Mouse (Mus musculus): Measurements from ENCODE around the gene Dnpep. TPM values are rescaled to one million over a fixed set of nuclear protein-coding genes. Genes with fewer than 3 reads are reported as not detected.

The Dnpep gene
- polyA plus RNA-seq, 1 experiment = 134 TPM

DNA sequence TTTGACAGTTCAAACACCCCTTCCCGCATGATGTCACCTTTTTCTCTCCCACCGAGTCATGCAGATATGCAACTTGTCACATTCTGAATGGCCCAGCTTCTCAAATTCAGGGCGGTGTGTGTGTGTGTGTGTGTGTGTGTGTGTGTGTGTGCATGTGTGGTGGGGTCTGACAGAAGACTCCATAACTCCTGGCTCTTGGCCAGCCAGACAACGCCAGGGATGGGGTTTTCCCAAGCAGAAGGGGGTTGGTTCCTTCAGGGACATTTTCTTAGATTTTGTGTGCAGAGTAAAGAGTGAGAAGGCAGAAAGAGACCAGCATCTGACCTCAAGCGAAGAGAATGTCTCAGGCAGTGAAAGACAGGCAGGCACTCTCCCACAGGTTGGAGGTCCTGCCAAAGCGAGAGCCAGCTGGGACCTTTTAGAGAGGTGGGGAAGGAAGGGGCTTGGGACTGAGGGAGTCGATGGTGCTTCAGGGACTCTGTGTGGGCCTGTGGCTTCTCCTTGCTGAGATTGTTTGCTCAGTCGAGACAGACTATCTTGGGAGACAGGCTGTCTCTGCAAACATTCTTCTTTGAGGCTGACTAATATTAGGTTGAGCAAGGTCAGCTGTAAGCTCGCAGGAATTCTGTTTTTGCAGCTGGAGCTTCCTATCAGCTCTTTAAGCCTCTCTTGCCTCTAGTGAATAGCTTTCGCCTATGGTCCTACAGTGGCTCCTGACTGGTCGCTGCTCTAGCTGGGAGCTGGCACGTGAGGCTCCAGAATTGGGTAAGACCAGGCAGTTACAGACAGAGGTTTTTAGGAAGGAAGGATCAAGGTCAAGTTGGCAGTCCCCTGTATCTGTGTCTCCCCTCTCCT lies 25.1 kb downstream of the Dnpep start:
- no peaks in the 10 kb centered on the region for H3K27me3 ChIP-seq (ENCODE audit: control insufficient read depth, insufficient read depth, insufficient read length)
- H3K4me3 ChIP-seq (ENCODE audit: insufficient read depth, poor library complexity, severe bottlenecking) = no peak overlapping the region
- no peaks in the 10 kb centered on the region for H3K36me3 ChIP-seq (ENCODE audit: control insufficient read depth, insufficient read depth)
- no peaks in the 10 kb centered on the region for H3K79me2 ChIP-seq (ENCODE audit: control insufficient read depth, insufficient read depth)
- no peaks in the 10 kb centered on the region for H3K79me3 ChIP-seq (ENCODE audit: low read depth)
- peak overlapping the region; percentile 34 for H3ac ChIP-seq (ENCODE audit: control insufficient read depth, insufficient read length, low read depth)
- TF ChIP-seq MAX (IDR thresholded peaks at IDR 0.05) = no peak
- TF ChIP-seq USF1 (IDR thresholded peaks at IDR 0.05; ENCODE audit: low read depth) = peak; percentile 52
- TF ChIP-seq MYOG (IDR thresholded peaks at IDR 0.05; ENCODE audit: control insufficient read depth, extremely low read depth, insufficient read length) = no peak
- TF ChIP-seq FOSL1 (IDR thresholded peaks at IDR 0.05; ENCODE audit: insufficient read depth, low read length, poor library complexity, severe bottlenecking) = no peak
- peak; percentile 86 for TF ChIP-seq MYOD1 (IDR thresholded peaks at IDR 0.05; ENCODE audit: control insufficient read depth, insufficient read length, low read depth)
- no peak for TF ChIP-seq CTCF (IDR thresholded peaks at IDR 0.05; ENCODE audit: control insufficient read depth, insufficient read depth, insufficient read length)
- TF ChIP-seq CEBPB (IDR thresholded peaks at IDR 0.05; ENCODE audit: low read depth) = no peak

DNA sequence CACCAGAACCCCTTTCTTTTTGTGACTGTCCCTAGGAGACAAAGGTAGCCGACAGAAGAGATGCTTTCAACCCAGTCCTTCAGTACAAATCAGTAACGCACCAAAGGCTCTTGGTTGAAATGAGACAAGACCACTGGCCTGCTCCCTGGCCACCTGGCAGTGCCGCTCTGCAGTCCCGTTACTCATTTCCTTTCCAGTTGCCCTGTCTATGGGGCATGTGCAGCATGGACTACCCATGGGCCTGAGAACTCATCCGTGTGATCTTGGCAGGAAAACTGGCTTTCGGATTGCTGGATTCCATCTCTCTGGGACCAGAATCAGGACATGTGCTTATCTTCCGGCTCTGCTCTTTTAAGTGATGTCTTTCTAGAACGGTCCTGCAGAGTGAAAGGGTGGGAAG lies 26.5 kb downstream of the Dnpep start:
- H3K36me3 ChIP-seq (ENCODE audit: control insufficient read depth, insufficient read depth) = no peaks in the 10 kb centered on the region
- no peak overlapping the region for H3K4me3 ChIP-seq (ENCODE audit: insufficient read depth, poor library complexity, severe bottlenecking)
- TF ChIP-seq MAX (IDR thresholded peaks at IDR 0.05) (no peak), CEBPB (IDR thresholded peaks at IDR 0.05; ENCODE audit: low read depth) (no peak), FOSL1 (IDR thresholded peaks at IDR 0.05; ENCODE audit: insufficient read depth, low read length, poor library complexity, severe bottlenecking) (no peak), MYOD1 (IDR thresholded peaks at IDR 0.05; ENCODE audit: control insufficient read depth, insufficient read length, low read depth) (peak; percentile 14)
- H3ac ChIP-seq (ENCODE audit: control insufficient read depth, insufficient read length, low read depth) = no peak overlapping the region
- no peaks in the 10 kb centered on the region for H3K79me3 ChIP-seq (ENCODE audit: low read depth)
- no peaks in the 10 kb centered on the region for H3K27me3 ChIP-seq (ENCODE audit: control insufficient read depth, insufficient read depth, insufficient read length)
- H3K79me2 ChIP-seq (ENCODE audit: control insufficient read depth, insufficient read depth) = no peaks in the 10 kb centered on the region

- Histone ChIP-seq H3K4me3 (ENCODE audit: insufficient read depth, poor library complexity, severe bottlenecking) (no peak overlapping the region), H3ac (ENCODE audit: control insufficient read depth, insufficient read length, low read depth) (no peak overlapping the region), H3K79me3 (ENCODE audit: low read depth) (no peaks in the 10 kb centered on the region), H3K79me2 (ENCODE audit: control insufficient read depth, insufficient read depth) (no peaks in the 10 kb centered on the region), H3K27me3 (ENCODE audit: control insufficient read depth, insufficient read depth, insufficient read length) (no peaks in the 10 kb centered on the region), H3K36me3 (ENCODE audit: control insufficient read depth, insufficient read depth) (no peaks in the 10 kb centered on the region)
- TF ChIP-seq MYOD1 (IDR thresholded peaks at IDR 0.05; ENCODE audit: control insufficient read depth, insufficient read length, low read depth) (no peak), CEBPB (IDR thresholded peaks at IDR 0.05; ENCODE audit: low read depth) (no peak), FOSL1 (IDR thresholded peaks at IDR 0.05; ENCODE audit: insufficient read depth, low read length, poor library complexity, severe bottlenecking) (no peak), MYOG (IDR thresholded peaks at IDR 0.05; ENCODE audit: control insufficient read depth, extremely low read depth, insufficient read length) (no peak), USF1 (IDR thresholded peaks at IDR 0.05; ENCODE audit: low read depth) (no peak), MAX (IDR thresholded peaks at IDR 0.05) (no peak), CTCF (IDR thresholded peaks at IDR 0.05; ENCODE audit: control insufficient read depth, insufficient read depth, insufficient read length) (no peak)
These were observed 27.2 kb downstream of the Dnpep start for GRCm38 (mm10) chr1:75290582-75290981.

DNA sequence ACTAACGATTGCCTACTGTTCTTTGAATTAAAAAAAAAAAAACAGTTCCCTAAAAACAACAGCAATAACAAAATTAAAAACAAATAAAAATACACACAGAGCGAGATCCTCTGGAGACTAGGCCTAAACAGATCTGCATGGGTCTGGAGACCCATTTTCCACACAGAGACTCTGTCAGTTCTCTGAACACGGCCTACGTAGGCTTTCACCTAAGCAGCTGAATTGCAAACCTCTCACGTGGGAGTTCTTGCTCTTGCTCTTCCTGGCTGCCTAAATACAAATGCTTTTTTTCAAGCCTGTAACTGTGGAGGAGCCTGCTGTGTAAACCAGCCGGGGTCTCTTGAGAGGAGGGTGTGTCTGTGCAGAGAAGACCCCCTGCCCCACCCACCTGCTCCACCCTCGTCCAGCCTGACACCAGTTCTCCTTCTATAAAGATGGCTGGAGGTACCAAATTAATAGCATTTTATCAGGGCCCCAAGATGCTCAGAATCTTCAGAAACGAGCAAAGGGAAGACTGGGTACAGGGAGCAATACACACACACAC lies 27.8 kb downstream of the Dnpep start:
- Histone ChIP-seq H3K27me3 (ENCODE audit: control insufficient read depth, insufficient read depth, insufficient read length) (no peaks in the 10 kb centered on the region), H3K4me3 (ENCODE audit: insufficient read depth, poor library complexity, severe bottlenecking) (no peak overlapping the region), H3K79me2 (ENCODE audit: control insufficient read depth, insufficient read depth) (no peaks in the 10 kb centered on the region), H3K36me3 (ENCODE audit: control insufficient read depth, insufficient read depth) (no peaks in the 10 kb centered on the region), H3K79me3 (ENCODE audit: low read depth) (no peaks in the 10 kb centered on the region), H3ac (ENCODE audit: control insufficient read depth, insufficient read length, low read depth) (no peak overlapping the region)
- TF ChIP-seq MAX (IDR thresholded peaks at IDR 0.05) (no peak), MYOG (IDR thresholded peaks at IDR 0.05; ENCODE audit: control insufficient read depth, extremely low read depth, insufficient read length) (no peak), USF1 (IDR thresholded peaks at IDR 0.05; ENCODE audit: low read depth) (no peak)

GRCm38 (mm10) chr1:75289376-75289775 lies 28.4 kb downstream of the Dnpep start:
- TF ChIP-seq CTCF (IDR thresholded peaks at IDR 0.05; ENCODE audit: control insufficient read depth, insufficient read depth, insufficient read length) (no peak), MYOD1 (IDR thresholded peaks at IDR 0.05; ENCODE audit: control insufficient read depth, insufficient read length, low read depth) (no peak), CEBPB (IDR thresholded peaks at IDR 0.05; ENCODE audit: low read depth) (no peak), USF1 (IDR thresholded peaks at IDR 0.05; ENCODE audit: low read depth) (no peak), MYOG (IDR thresholded peaks at IDR 0.05; ENCODE audit: control insufficient read depth, extremely low read depth, insufficient read length) (no peak), FOSL1 (IDR thresholded peaks at IDR 0.05; ENCODE audit: insufficient read depth, low read length, poor library complexity, severe bottlenecking) (no peak)
- Histone ChIP-seq H3K79me2 (ENCODE audit: control insufficient read depth, insufficient read depth) (no peaks in the 10 kb centered on the region), H3K36me3 (ENCODE audit: control insufficient read depth, insufficient read depth) (no peaks in the 10 kb centered on the region), H3K27me3 (ENCODE audit: control insufficient read depth, insufficient read depth, insufficient read length) (peaks cover 2% of the 10 kb centered on the region), H3K4me3 (ENCODE audit: insufficient read depth, poor library complexity, severe bottlenecking) (no peak overlapping the region), H3K79me3 (ENCODE audit: low read depth) (no peaks in the 10 kb centered on the region), H3ac (ENCODE audit: control insufficient read depth, insufficient read length, low read depth) (no peak overlapping the region)

- no peaks in the 10 kb centered on the region for H3K79me3 ChIP-seq (ENCODE audit: low read depth)
- no peak overlapping the region for H3ac ChIP-seq (ENCODE audit: control insufficient read depth, insufficient read length, low read depth)
- H3K79me2 ChIP-seq (ENCODE audit: control insufficient read depth, insufficient read depth) = no peaks in the 10 kb centered on the region
- TF ChIP-seq USF1 (IDR thresholded peaks at IDR 0.05; ENCODE audit: low read depth) = no peak
- TF ChIP-seq MAX (IDR thresholded peaks at IDR 0.05) = no peak
- TF ChIP-seq MYOG (IDR thresholded peaks at IDR 0.05; ENCODE audit: control insufficient read depth, extremely low read depth, insufficient read length) = no peak
- no peak for TF ChIP-seq CTCF (IDR thresholded peaks at IDR 0.05; ENCODE audit: control insufficient read depth, insufficient read depth, insufficient read length)
- no peak for TF ChIP-seq FOSL1 (IDR thresholded peaks at IDR 0.05; ENCODE audit: insufficient read depth, low read length, poor library complexity, severe bottlenecking)
- no peak for TF ChIP-seq CEBPB (IDR thresholded peaks at IDR 0.05; ENCODE audit: low read depth)
- TF ChIP-seq MYOD1 (IDR thresholded peaks at IDR 0.05; ENCODE audit: control insufficient read depth, insufficient read length, low read depth) = no peak
- H3K36me3 ChIP-seq (ENCODE audit: control insufficient read depth, insufficient read depth) = no peaks in the 10 kb centered on the region
- peaks cover 9% of the 10 kb centered on the region for H3K27me3 ChIP-seq (ENCODE audit: control insufficient read depth, insufficient read depth, insufficient read length)
- H3K4me3 ChIP-seq (ENCODE audit: insufficient read depth, poor library complexity, severe bottlenecking) = no peak overlapping the region
These were observed 32.9 kb downstream of the Dnpep start for GRCm38 (mm10) chr1:75284911-75285310.
